Mouse (Mus musculus): ENCODE data around the gene Abhd14b. TPM values are rescaled to one million over a fixed set of nuclear protein-coding genes. Genes with fewer than 3 reads are reported as not detected.

Abhd14b gene
- polyA plus RNA-seq, 1 experiment from 2014 or later, result 4.2 TPM

- Histone ChIP-seq H3K4me3 (ENCODE audit: low read depth, low read length) (peak overlapping the region; percentile 82), H3K27me3 (ENCODE audit: control insufficient read depth, insufficient read depth, low read length) (no peaks in the 10 kb centered on the region), H3K4me2 (replicated peaks; ENCODE audit: low read depth, low read length) (peak overlapping the region; percentile 97), H3K9ac (ENCODE audit: low read depth, low read length) (peak overlapping the region; percentile 93), H3K36me3 (ENCODE audit: control insufficient read depth, insufficient read depth, low read length) (no peaks in the 10 kb centered on the region), H3K27ac (ENCODE audit: low read depth, low read length) (peak overlapping the region; percentile 98), H3K9me3 (ENCODE audit: control insufficient read depth, low read length) (no peaks in the 10 kb centered on the region), H3K4me1 (replicated peaks; ENCODE audit: control insufficient read depth, insufficient read depth, low read length) (peaks cover 33% of the 10 kb centered on the region)
- DNase-seq (ENCODE audit: low spot score) (peak; percentile 78), ATAC-seq (ENCODE audit: low FRiP score) (peak; percentile 15; the same call in 1 of the 2 replicates)
- 0% methylated on average over 7 of the region's 7 CpGs for WGBS
Observed at GRCm38 (mm10) chr9:106452821-106453220, 5.6 kb downstream of the Abhd14b start.

DNA sequence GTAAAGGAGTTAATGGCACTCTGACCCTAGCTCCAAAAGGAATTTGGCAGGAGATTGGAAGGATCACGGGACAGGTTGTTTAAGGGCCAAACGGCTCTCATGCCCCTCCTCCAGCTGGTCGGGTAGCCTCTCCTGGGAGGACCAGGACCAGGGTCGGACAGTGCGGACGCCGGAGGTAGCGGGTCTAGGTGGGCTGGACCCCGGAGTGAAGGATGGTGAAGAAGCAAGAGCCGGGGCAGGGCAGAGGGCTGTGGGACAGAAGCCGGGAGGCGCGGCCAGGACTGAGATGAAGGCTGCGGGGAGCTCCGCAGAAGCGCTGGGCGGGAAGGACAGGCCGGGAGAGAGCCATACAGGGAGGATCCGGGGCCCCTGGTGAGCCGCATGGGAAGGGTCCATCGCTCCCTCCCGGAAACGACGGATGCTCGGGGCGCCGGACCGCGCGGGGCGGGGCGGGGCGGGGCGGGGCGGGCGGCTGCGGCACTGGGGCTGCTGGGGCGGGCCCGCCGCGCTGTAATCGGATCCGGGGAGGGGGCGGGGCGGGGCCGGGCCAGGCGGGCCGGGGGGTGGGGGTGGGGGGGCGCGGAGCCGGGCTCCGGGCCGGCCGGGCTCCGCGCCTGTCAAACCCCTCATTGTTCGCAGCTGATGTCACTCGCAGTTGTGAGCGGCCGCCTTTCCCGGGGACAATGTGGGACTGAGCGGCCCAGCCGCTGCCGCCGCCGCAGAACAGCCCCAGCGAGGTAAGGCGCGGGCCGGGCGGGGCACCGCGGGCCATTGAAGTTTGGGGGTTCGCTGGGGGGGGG is 6.2 kb downstream of the Abhd14b start, which contains the start of gene Pcbp4:
TSS of gene Pcbp4 (plus strand) at position 21 of the 800 bp plus-strand sequence.
- 0% methylated on average over 35 of the region's 74 CpGs for WGBS
- H3K27me3 ChIP-seq (ENCODE audit: control insufficient read depth, insufficient read depth, low read length), result no peaks in the 10 kb centered on the region
- peak within 1 kb of the TSS; percentile 82 for H3K4me3 ChIP-seq (ENCODE audit: low read depth, low read length)
- H3K4me2 ChIP-seq (replicated peaks; ENCODE audit: low read depth, low read length), result peak within 1 kb of the TSS; percentile 97
- H3K9ac ChIP-seq (ENCODE audit: low read depth, low read length), result peak within 1 kb of the TSS; percentile 93
- peak; percentile 82 for DNase-seq (ENCODE audit: low spot score)
- H3K36me3 ChIP-seq (ENCODE audit: control insufficient read depth, insufficient read depth, low read length), result no peaks in the 10 kb centered on the region
- peak; percentile 79 for ATAC-seq (ENCODE audit: low FRiP score)
- no peaks in the 10 kb centered on the region for H3K9me3 ChIP-seq (ENCODE audit: control insufficient read depth, low read length)
- H3K27ac ChIP-seq (ENCODE audit: low read depth, low read length), result peak within 1 kb of the TSS; percentile 98
- peaks cover 31% of the 10 kb centered on the region for H3K4me1 ChIP-seq (replicated peaks; ENCODE audit: control insufficient read depth, insufficient read depth, low read length)

DNA sequence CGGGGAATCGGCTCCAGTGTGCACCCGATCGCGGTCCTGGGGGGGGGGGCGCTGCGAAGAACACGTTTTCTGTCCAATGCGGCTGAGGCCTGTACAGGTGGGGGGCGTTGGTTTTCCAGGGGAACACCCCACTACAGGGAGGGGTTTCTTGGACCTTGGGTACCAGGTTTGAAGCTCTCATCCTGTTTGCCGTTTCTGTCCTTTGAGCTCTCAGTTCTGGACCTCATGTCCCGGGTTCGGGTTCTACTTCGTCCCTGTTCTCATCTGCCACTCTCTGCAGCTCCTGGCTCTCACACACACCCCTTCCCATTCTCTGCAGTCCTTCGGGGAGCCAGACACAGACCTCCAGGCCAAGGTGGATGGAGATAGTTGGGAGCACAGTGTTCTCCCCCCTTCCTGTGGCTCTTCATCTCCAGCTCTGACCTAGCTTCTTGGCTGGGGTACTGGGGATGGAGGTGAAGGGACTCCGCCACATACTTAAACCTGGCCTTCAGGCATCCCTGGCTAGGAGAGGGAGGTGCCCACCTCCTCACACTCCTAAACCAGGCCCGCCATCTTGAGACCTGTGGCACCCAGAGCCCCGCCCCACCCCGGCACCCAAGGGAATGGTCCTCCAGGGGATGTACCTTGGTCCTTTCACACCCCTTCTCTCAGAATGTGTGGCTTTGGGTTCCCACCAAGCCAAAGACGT is 7.0 kb downstream of the Abhd14b start:
- ATAC-seq (ENCODE audit: low FRiP score) (peak; percentile 10; the same call in 1 of the 2 replicates), DNase-seq (ENCODE audit: low spot score) (peak; percentile 72)
- Histone ChIP-seq H3K4me3 (ENCODE audit: low read depth, low read length) (peak overlapping the region; percentile 82), H3K27me3 (ENCODE audit: control insufficient read depth, insufficient read depth, low read length) (no peaks in the 10 kb centered on the region), H3K4me1 (replicated peaks; ENCODE audit: control insufficient read depth, insufficient read depth, low read length) (peaks cover 31% of the 10 kb centered on the region), H3K27ac (ENCODE audit: low read depth, low read length) (peak overlapping the region; percentile 98), H3K9me3 (ENCODE audit: control insufficient read depth, low read length) (no peaks in the 10 kb centered on the region), H3K9ac (ENCODE audit: low read depth, low read length) (peak overlapping the region; percentile 93), H3K36me3 (ENCODE audit: control insufficient read depth, insufficient read depth, low read length) (no peaks in the 10 kb centered on the region), H3K4me2 (replicated peaks; ENCODE audit: low read depth, low read length) (peak overlapping the region; percentile 97)
- WGBS, result under 1% methylated on average over 17 of the region's 20 CpGs

GRCm38 (mm10) chr9:106454888-106455681 is 7.8 kb downstream of the Abhd14b start:
- peak; percentile 62 for DNase-seq (ENCODE audit: low spot score)
- Histone ChIP-seq H3K4me3 (ENCODE audit: low read depth, low read length) (peak overlapping the region; percentile 82), H3K9me3 (ENCODE audit: control insufficient read depth, low read length) (no peaks in the 10 kb centered on the region), H3K36me3 (ENCODE audit: control insufficient read depth, insufficient read depth, low read length) (0 out of 2 replicates have a peak, but pooled peaks cover 2% of the 10 kb centered on the region), H3K27ac (ENCODE audit: low read depth, low read length) (peak overlapping the region; percentile 98), H3K4me2 (replicated peaks; ENCODE audit: low read depth, low read length) (peak overlapping the region; percentile 97), H3K4me1 (replicated peaks; ENCODE audit: control insufficient read depth, insufficient read depth, low read length) (peaks cover 31% of the 10 kb centered on the region), H3K27me3 (ENCODE audit: control insufficient read depth, insufficient read depth, low read length) (no peaks in the 10 kb centered on the region), H3K9ac (ENCODE audit: low read depth, low read length) (peak overlapping the region; percentile 93)
- WGBS, result under 1% methylated on average over 16 of the region's 17 CpGs
- ATAC-seq (ENCODE audit: low FRiP score), result peak; percentile 15

DNA sequence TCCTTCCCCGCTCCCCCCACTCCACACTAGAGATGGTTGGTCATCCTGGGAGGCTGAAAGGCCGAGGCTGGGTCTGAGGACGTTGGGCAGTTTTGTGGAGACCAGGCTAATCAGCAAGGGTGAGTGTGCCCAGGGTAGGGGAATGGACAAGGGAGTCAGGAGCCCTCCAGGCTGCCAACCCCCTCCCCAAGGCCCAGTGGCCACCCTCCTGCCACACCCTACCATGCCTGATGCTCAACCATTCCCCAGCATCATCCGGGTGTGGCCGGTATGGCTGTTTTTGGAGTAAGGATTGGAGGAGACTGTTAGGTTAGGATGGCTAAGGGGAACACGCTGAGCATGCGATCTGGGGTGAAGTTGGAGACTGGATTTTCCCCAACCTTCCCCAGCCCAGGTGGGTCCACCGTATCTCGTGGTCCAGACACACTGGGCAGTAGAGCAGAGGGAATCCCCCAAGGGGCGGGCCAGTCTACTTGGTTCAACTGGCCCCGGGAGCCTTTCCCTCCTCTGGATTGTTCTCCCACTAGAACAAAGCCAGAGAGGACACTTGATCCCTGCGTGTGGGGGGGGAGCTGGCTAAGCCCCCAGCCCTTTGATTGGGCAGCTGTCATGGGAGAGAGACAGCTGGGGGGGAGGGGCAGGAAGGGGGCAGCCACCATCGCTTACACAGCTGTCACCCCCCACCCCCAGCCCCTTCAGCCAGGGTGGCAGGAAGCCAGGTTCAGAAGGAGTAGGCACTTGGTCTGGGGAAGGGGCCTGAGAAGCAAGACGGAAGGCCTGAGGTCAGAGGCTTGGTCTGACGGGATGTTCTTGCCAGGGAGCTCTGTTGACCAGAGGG is 9.3 kb downstream of the Abhd14b start:
- WGBS, result 28% methylated on average over 14 of the region's 15 CpGs
- Histone ChIP-seq H3K9ac (ENCODE audit: low read depth, low read length) (peak overlapping the region; percentile 93), H3K4me3 (ENCODE audit: low read depth, low read length) (peak overlapping the region; percentile 82), H3K4me2 (replicated peaks; ENCODE audit: low read depth, low read length) (peak overlapping the region; percentile 97), H3K36me3 (ENCODE audit: control insufficient read depth, insufficient read depth, low read length) (peaks cover 12% of the 10 kb centered on the region; the same call in 1 of the 2 replicates), H3K9me3 (ENCODE audit: control insufficient read depth, low read length) (no peaks in the 10 kb centered on the region), H3K27me3 (ENCODE audit: control insufficient read depth, insufficient read depth, low read length) (no peaks in the 10 kb centered on the region), H3K27ac (ENCODE audit: low read depth, low read length) (peak overlapping the region; percentile 98), H3K4me1 (replicated peaks; ENCODE audit: control insufficient read depth, insufficient read depth, low read length) (peaks cover 31% of the 10 kb centered on the region)
- DNase-seq (ENCODE audit: low spot score) (peak; percentile 73), ATAC-seq (ENCODE audit: low FRiP score) (peak; percentile 8)

DNA sequence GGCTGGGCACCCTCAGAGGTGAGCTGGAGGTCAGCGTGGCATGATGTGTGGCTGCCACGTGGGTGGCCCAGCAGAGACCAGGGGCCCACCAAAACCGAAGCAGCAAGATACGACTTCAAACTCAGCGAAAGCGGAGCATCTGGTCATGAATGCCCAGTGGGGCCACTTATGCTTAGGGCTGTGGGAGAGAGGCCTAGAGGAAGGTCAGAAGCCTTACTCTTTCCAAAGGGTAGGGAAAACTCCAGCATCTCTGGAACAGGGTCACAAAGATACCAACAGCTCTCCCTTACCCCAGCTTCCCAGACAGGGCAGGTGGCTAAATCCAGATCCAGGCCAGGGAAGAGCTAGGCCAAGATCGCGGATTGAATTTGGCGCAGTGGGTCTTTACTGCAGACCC is 9.9 kb downstream of the Abhd14b start:
- H3K4me3 ChIP-seq (ENCODE audit: low read depth, low read length), result peak overlapping the region; percentile 82
- 32% methylated on average over 9 of the region's 9 CpGs for WGBS
- peak overlapping the region; percentile 97 for H3K4me2 ChIP-seq (replicated peaks; ENCODE audit: low read depth, low read length)
- peaks cover 17% of the 10 kb centered on the region for H3K36me3 ChIP-seq (ENCODE audit: control insufficient read depth, insufficient read depth, low read length)
- H3K4me1 ChIP-seq (replicated peaks; ENCODE audit: control insufficient read depth, insufficient read depth, low read length), result peaks cover 31% of the 10 kb centered on the region
- no peaks in the 10 kb centered on the region for H3K27me3 ChIP-seq (ENCODE audit: control insufficient read depth, insufficient read depth, low read length)
- H3K9ac ChIP-seq (ENCODE audit: low read depth, low read length), result peak overlapping the region; percentile 93
- DNase-seq (ENCODE audit: low spot score), result no peak
- H3K9me3 ChIP-seq (ENCODE audit: control insufficient read depth, low read length), result no peaks in the 10 kb centered on the region
- H3K27ac ChIP-seq (ENCODE audit: low read depth, low read length), result peak overlapping the region; percentile 98
- ATAC-seq (ENCODE audit: low FRiP score), result no peak

- DNase-seq (ENCODE audit: low spot score) (no peak), ATAC-seq (ENCODE audit: low FRiP score) (no peak)
- no peaks in the 10 kb centered on the region for H3K27me3 ChIP-seq (ENCODE audit: control insufficient read depth, insufficient read depth, low read length)
- H3K36me3 ChIP-seq (ENCODE audit: control insufficient read depth, insufficient read depth, low read length), result peaks cover 18% of the 10 kb centered on the region
- H3K27ac ChIP-seq (ENCODE audit: low read depth, low read length), result 0 out of 2 replicates have a peak overlapping the region, but pooled peaks have one; percentile 24
- peaks cover 25% of the 10 kb centered on the region for H3K4me1 ChIP-seq (replicated peaks; ENCODE audit: control insufficient read depth, insufficient read depth, low read length)
- 65% methylated on average over 5 of the region's 5 CpGs for WGBS
- peak overlapping the region; percentile 82 for H3K4me3 ChIP-seq (ENCODE audit: low read depth, low read length)
- H3K9ac ChIP-seq (ENCODE audit: low read depth, low read length), result peak overlapping the region; percentile 93; the same call in 1 of the 2 replicates
- H3K9me3 ChIP-seq (ENCODE audit: control insufficient read depth, low read length), result no peaks in the 10 kb centered on the region
- H3K4me2 ChIP-seq (replicated peaks; ENCODE audit: low read depth, low read length), result peak overlapping the region; percentile 97
Observed at GRCm38 (mm10) chr9:106457920-106458319, 10.7 kb downstream of the Abhd14b start.

All from hindbrain, embryonic 11.5 days (tissue).